Mouse (Mus musculus) megakaryocyte, embryonic 14.5 days (primary cell): ENCODE measurements at regions not wholly inside any gene's neighbourhood (a gene's known extent, or its start where the extent isn't known, plus 50 kb on each side); places are given as distances from the start of the nearest gene placed in this dataset.

Experiments
- FLI1 ChIP-seq: IDR thresholded peaks from 2 replicates; pipeline ENCODE4 v1.6.1; 2012; ENCODE audit warnings: low read length, inconsistent platforms, mixed read lengths
- GATA1 ChIP-seq: IDR thresholded peaks from 3 replicates; pipeline ENCODE4 v1.6.1; 2012; ENCODE audit warnings: mixed read lengths, low read length, inconsistent platforms, borderline replicate concordance

DNA sequence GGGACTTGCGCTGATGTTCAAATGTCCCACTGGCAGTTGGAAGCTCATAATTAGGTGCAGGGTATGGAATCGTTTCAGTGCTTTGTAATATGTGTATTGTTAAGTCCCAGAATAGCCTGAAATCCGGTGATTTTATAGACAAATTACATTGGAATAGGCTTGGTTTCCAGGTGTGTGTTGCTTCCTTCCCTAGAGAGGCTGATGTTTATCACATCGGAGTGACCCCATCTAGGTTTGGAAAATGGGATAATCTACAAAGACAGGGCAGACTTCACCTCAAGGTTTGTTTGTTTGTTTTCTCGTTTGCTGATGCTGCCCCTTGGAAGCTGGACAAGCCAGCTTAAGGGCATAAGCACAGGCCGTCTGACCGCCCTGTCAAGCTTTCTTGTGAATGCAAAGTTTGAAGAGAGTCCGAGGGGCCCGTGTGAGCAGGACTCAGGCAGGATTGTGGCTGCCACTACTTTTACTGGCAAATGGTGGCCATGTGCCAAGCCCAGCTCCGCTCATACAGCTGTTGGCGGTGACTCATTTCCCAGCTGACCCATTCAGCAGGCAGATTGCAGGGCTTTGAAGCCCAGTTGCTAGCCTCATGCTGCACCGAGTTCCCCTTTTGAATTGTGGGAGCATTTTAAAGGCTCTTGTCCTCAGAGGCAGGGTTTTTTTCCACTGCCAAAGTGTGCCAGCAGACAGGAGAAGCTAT, 200.6 kb upstream of the Tgfbr2 start:
- no peak for TF ChIP-seq GATA1
- TF ChIP-seq FLI1: no peak
